Mouse (Mus musculus): Measurements from ENCODE around the gene Rela. TPM values are rescaled to one million over a fixed set of nuclear protein-coding genes. Genes with fewer than 3 reads are reported as not detected.

Rela gene
- polyA plus RNA-seq, 1 experiment: 119 TPM

- no peaks in the 10 kb centered on the region for H3K27me3 ChIP-seq (replicated peaks)
- no peaks in the 10 kb centered on the region for H3K9me3 ChIP-seq
- peaks cover 90% of the 10 kb centered on the region for H3K36me3 ChIP-seq (replicated peaks; ENCODE audit: low read length)
- H3K4me1 ChIP-seq: peaks cover 44% of the 10 kb centered on the region
- peak overlapping the region; percentile 87 for H3K4me3 ChIP-seq (replicated peaks)
- TF ChIP-seq GATA1 (IDR thresholded peaks at IDR 0.05; ENCODE audit: borderline replicate concordance, low read length) (no peak), FLI1 (IDR thresholded peaks at IDR 0.05; ENCODE audit: low read length) (no peak)
Measured at GRCm38 (mm10) chr19:5648401-5649297, 11.4 kb downstream of the Rela start.

DNA sequence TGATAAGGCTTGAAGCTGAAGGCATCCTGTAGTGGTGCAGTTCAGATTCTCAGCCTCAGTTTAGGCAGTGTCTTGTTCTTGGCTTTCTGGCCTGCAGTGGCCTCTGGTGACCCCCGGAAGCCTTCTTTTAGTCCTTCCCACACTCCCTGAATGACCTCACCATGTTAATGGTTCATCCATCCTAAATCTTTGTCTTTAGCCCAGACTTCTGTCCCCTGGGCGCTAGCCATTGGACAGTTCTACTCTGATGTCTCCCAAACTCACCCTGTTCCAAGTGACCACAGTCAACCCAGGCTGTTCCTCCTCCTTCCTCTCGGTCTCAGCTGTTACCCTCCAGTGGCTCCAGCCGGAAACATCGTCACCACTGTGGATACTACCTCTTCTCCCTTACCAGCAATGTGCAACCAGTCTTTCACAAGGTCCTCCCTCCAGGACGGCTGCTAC is 12.0 kb downstream of the Rela start:
- H3K36me3 ChIP-seq (replicated peaks; ENCODE audit: low read length): peaks cover 90% of the 10 kb centered on the region

DNA sequence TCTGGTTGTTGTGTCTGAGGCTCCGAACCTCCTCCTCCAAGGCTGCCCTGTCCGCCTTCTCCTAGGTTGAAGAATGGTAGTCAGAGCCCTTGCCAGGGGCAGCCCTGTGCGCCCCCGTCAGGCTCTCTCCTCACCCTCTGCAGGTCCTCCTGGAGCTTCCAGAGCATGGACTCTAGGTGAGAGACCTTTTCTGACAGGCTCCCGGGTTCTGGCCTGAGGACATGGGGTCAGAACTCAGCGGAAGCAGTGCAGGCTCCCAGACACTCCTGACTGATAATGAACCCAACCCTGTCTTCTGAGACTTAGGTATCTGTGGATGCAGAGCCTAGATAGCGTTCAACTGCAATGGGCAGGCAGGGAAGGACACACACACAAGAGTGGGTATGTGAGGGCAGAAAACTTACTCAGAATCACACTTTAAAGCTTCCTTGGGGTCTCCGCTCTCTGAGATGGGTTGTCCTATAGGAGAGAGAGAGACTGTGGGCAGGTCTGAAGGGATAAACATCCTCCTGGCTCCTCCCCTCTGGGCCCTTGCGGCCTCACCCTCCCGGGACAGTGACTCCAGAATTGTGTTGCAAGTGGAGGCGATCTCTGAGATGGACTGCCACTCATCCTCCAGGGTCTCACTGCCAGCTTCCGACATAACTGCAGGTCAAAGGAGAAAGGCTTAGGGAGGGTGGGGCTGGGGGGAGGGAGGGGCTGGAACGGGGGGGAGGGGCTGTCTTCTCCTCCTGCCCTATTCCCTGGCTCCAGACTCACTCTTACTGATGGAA is 14.4 kb downstream of the Rela start:
- H3K36me3 ChIP-seq (replicated peaks; ENCODE audit: low read length): peaks cover 90% of the 10 kb centered on the region
- H3K27me3 ChIP-seq (replicated peaks): no peaks in the 10 kb centered on the region
- H3K9me3 ChIP-seq: no peaks in the 10 kb centered on the region
- TF ChIP-seq FLI1 (IDR thresholded peaks at IDR 0.05; ENCODE audit: low read length) (no peak), GATA1 (IDR thresholded peaks at IDR 0.05; ENCODE audit: borderline replicate concordance, low read length) (no peak)
- H3K4me1 ChIP-seq: peaks cover 39% of the 10 kb centered on the region
- H3K4me3 ChIP-seq (replicated peaks): no peak overlapping the region

More for the DNA sequence above, 12.0 kb downstream of the Rela start:
- TF ChIP-seq FLI1 (IDR thresholded peaks at IDR 0.05; ENCODE audit: low read length) (no peak), GATA1 (IDR thresholded peaks at IDR 0.05; ENCODE audit: borderline replicate concordance, low read length) (no peak)
- no peaks in the 10 kb centered on the region for H3K9me3 ChIP-seq
- H3K4me3 ChIP-seq (replicated peaks): peak overlapping the region; percentile 87
- peaks cover 40% of the 10 kb centered on the region for H3K4me1 ChIP-seq
- no peaks in the 10 kb centered on the region for H3K27me3 ChIP-seq (replicated peaks)

DNA sequence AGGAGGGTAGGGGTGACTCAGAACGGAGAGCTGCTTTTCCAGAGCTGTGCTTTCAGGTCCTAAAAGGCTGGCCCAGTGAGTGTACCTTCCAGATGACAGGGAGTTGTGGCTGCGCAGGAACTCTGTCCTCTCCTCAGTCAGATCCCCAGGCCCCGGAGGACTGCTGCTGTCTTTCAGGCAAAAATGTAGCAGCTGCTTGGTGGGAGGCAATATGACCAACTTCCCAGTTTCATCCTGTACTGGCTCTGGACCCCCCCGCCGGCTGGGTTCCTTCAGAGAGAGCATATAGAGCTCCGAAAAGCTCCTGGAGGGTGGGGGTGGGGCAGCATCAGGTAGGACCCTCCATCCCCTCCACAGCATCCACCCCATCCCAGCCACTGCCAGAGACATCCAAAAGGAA is 15.3 kb downstream of the Rela start:
- H3K27me3 ChIP-seq (replicated peaks): no peaks in the 10 kb centered on the region
- H3K9me3 ChIP-seq: no peaks in the 10 kb centered on the region
- peaks cover 89% of the 10 kb centered on the region for H3K36me3 ChIP-seq (replicated peaks; ENCODE audit: low read length)
- TF ChIP-seq GATA1 (IDR thresholded peaks at IDR 0.05; ENCODE audit: borderline replicate concordance, low read length): no peak
- TF ChIP-seq FLI1 (IDR thresholded peaks at IDR 0.05; ENCODE audit: low read length): no peak
- no peak overlapping the region for H3K4me3 ChIP-seq (replicated peaks)
- peaks cover 35% of the 10 kb centered on the region for H3K4me1 ChIP-seq

- Histone ChIP-seq H3K36me3 (replicated peaks; ENCODE audit: low read length) (peaks cover 93% of the 10 kb centered on the region), H3K9me3 (no peaks in the 10 kb centered on the region), H3K4me3 (replicated peaks) (no peak overlapping the region), H3K4me1 (peaks cover 28% of the 10 kb centered on the region), H3K27me3 (replicated peaks) (no peaks in the 10 kb centered on the region)
- TF ChIP-seq FLI1 (IDR thresholded peaks at IDR 0.05; ENCODE audit: low read length): no peak
Measured at GRCm38 (mm10) chr19:5653969-5654719, 16.9 kb downstream of the Rela start.

DNA sequence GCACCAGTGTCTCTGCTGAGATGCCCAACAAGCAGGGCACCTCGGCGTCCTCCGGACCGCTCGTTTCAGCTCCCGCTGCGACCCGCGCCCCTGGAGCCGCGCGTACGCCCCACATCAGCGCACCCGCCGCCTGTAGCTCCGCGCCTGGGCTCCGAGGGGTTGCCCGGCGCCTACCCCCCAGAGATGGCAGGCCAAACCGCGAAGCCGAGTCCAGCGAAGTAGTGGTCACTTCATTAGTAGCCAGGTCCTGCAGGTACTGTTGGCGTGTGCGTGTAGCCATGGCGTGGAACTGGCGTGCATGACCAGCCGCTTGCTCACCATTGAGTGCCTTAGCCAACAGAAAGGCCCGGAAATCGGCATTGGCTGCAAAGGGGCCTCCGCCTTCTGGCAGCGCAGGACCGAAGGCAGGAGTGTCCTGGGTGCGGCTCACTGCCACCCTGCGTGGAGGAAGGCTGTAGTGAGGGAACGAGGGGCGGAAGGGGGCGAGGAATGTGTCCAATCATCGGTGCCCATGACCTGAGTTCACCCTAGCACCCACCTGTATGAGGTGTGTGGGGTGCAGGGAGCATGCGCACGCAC is 17.5 kb downstream of the Rela start:
- Histone ChIP-seq H3K36me3 (replicated peaks; ENCODE audit: low read length) (peaks cover 94% of the 10 kb centered on the region), H3K9me3 (no peaks in the 10 kb centered on the region), H3K27me3 (replicated peaks) (no peaks in the 10 kb centered on the region), H3K4me3 (replicated peaks) (peak overlapping the region; percentile 24), H3K4me1 (peaks cover 27% of the 10 kb centered on the region)
- no peak for TF ChIP-seq FLI1 (IDR thresholded peaks at IDR 0.05; ENCODE audit: low read length)
- no peak for TF ChIP-seq GATA1 (IDR thresholded peaks at IDR 0.05; ENCODE audit: borderline replicate concordance, low read length)

DNA sequence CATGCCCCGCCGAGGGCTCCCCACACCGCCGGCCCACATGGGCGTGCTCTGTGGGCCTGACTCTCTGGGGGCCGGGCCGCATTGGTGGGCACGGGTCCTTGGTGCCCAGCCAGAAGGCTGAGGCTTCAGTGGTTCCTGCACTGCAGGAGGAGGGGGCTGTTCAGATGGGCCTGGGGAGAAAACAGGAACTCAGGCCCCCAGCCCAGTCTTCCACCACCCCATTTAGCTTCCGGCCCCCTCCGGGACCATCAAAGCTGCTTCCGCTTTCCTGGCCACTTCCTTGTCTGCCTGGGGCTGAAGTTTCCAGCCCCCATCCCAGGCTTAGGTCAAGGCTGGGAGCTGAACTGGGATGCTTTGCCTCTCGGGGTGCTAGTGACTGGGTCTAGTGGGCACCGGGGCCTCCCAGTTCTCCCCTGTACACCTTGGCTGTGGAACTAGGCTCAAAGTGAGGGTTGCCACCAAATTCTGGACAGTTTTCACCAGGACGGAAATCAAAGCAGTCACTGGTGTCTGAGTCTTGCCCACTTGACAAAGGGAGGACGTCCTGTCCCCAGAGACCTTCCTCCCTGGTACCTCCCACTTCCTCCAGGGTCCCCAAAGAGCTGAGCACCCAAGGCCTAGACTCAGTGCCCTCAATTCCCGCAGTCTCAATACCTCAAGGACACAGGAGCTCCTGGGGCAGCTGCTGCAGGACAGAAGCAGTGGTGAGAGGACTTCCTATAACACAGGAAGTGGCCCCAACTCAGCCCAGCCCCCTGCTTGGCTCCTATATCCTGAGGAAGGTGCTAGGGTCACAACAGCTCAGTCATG is 23.9 kb downstream of the Rela start:
- no peaks in the 10 kb centered on the region for H3K9me3 ChIP-seq
- peaks cover 86% of the 10 kb centered on the region for H3K4me1 ChIP-seq
- H3K27me3 ChIP-seq (replicated peaks): no peaks in the 10 kb centered on the region
- peaks cover 76% of the 10 kb centered on the region for H3K36me3 ChIP-seq (replicated peaks; ENCODE audit: low read length)
- peak overlapping the region; percentile 85 for H3K4me3 ChIP-seq (replicated peaks)
- TF ChIP-seq FLI1 (IDR thresholded peaks at IDR 0.05; ENCODE audit: low read length): no peak
- no peak for TF ChIP-seq GATA1 (IDR thresholded peaks at IDR 0.05; ENCODE audit: borderline replicate concordance, low read length)

DNA sequence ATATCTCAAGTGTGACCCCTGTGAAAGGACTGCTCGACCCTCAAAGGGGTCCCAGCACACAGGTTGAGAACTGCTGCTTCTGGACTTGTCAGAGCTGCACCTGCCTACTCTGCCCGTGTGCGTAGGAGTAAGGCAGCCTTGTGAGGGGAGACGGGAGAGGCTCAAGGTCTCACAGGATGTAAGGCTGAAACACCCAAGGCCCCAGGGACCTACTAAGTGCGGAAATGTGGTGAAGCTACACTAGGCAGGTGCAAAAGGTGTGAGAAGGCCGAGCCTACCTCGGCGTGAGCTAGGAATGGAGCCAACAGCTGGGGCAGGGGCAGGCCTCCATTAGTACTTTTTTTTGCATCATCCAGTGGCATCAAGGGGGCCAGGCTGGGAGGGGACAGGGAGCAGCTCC is 25.0 kb downstream of the Rela start:
- Histone ChIP-seq H3K27me3 (replicated peaks) (no peaks in the 10 kb centered on the region), H3K4me1 (peaks cover 91% of the 10 kb centered on the region), H3K9me3 (no peaks in the 10 kb centered on the region), H3K4me3 (replicated peaks) (peak overlapping the region; percentile 98), H3K36me3 (replicated peaks; ENCODE audit: low read length) (peaks cover 77% of the 10 kb centered on the region)
- no peak for TF ChIP-seq FLI1 (IDR thresholded peaks at IDR 0.05; ENCODE audit: low read length)
- no peak for TF ChIP-seq GATA1 (IDR thresholded peaks at IDR 0.05; ENCODE audit: borderline replicate concordance, low read length)
